Mouse (Mus musculus) lung, postnatal 0 days (tissue): ENCODE data around the gene Stxbp4. TPM values are rescaled to one million over a fixed set of nuclear protein-coding genes. Genes with fewer than 3 reads are reported as not detected.
A peak's percentile ranks its signal among the peaks of the same experiment; 100 is the strongest.

ENCODE experiments used
- ATAC-seq: fragments of 200-750 bp; cut with Nextera tagmentation; 2 replicates; pipeline ENCODE4 v1.8.0; 2017; ENCODE audit warnings: moderate library complexity
- DNase-seq: peaks from one replicate; pipeline ENCODE4 v3.0.0-alpha.2; 2016; ENCODE audit warnings: low spot score
- H3K27ac ChIP-seq: fragments of 300-500 bp; sonication (generic); 2 replicates; pipeline ENCODE4 v1.5.1; 2014; ENCODE audit warnings: antibody characterized with exemption, mild to moderate bottlenecking, low read length, mixed read lengths
- H3K27me3 ChIP-seq: fragments of 300-500 bp; sonication (generic); replicated peaks from 2 replicates; pipeline ENCODE4 v1.6.1; 2014; ENCODE audit warnings: low read length, mixed read lengths; ENCODE audit not compliant: insufficient read depth
- H3K36me3 ChIP-seq: fragments of 300-500 bp; sonication (generic); 2 replicates; pipeline ENCODE4 v1.6.1; 2014; ENCODE audit warnings: low read length, mixed read lengths; ENCODE audit not compliant: insufficient read depth
- H3K4me1 ChIP-seq: fragments of 300-500 bp; sonication (generic); 2 replicates; pipeline ENCODE4 v1.6.1; 2014; ENCODE audit warnings: antibody characterized with exemption, low read depth, low read length, mixed read lengths; ENCODE audit not compliant: insufficient read depth
- H3K4me2 ChIP-seq: fragments of 300-500 bp; sonication (generic); replicated peaks from 2 replicates; pipeline ENCODE4 v1.6.1; 2014; ENCODE audit warnings: low read depth, mild to moderate bottlenecking, low read length, moderate library complexity, mixed read lengths
- H3K4me3 ChIP-seq: fragments of 300-500 bp; sonication (generic); 2 replicates; pipeline ENCODE4 v1.5.1; 2014; ENCODE audit warnings: low read depth, low read length
- H3K9ac ChIP-seq: fragments of 300-500 bp; sonication (generic); replicated peaks from 2 replicates; pipeline ENCODE4 v1.6.1; 2014; ENCODE audit warnings: low read depth, mild to moderate bottlenecking
- H3K9me3 ChIP-seq: fragments of 300-500 bp; sonication (generic); 2 replicates; pipeline ENCODE4 v1.6.1; 2016; ENCODE audit warnings: low read length, mixed read lengths
- CTCF ChIP-seq: IDR thresholded peaks from 2 replicates; pipeline ENCODE4 v1.5.1; 2016; ENCODE audit warnings: antibody characterized with exemption, mild to moderate bottlenecking
- EP300 ChIP-seq: IDR thresholded peaks from 2 replicates; pipeline ENCODE4 v1.6.1; 2016; ENCODE audit warnings: antibody characterized with exemption, mild to moderate bottlenecking, control low read depth
- WGBS: fragments of 180-500 bp; shearing (Covaris S2); extraction: QIAGEN DNeasy Blood & Tissue Kit; methylation state at CpG from one replicate; pipeline ENCODE4 v1.1.7; 2014; 5-methylcytosine and 5-hydroxymethylcytosine counted together
- polyA plus RNA-seq: library from polyadenylated mRNA; unstranded; fragments of >200 nt; fragmentation: Nextera tagmentation; extraction: Ambion mirVana; gene quantifications from 2 replicates; pipeline ENCODE4 v1.2.1, GENCODE M21; 2015

The Stxbp4 gene
- polyA plus RNA-seq, 1 experiment from 2014 or later = 4.2 TPM

- ATAC-seq (peak; percentile 25; the same call in 1 of the 2 replicates), DNase-seq (no peak)
- no peak overlapping the region for H3K4me3 ChIP-seq
- no peak overlapping the region for H3K4me2 ChIP-seq
- peak overlapping the region; percentile 65 for H3K27ac ChIP-seq
- H3K4me1 ChIP-seq = peaks cover 8% of the 10 kb centered on the region; the same call in 1 of the 2 replicates
- no peak for TF ChIP-seq EP300
- no peak for TF ChIP-seq CTCF
- H3K27me3 ChIP-seq = no peaks in the 10 kb centered on the region
- no peak overlapping the region for H3K9ac ChIP-seq
- H3K9me3 ChIP-seq = no peaks in the 10 kb centered on the region
- WGBS = 49% methylated on average over 3 of the region's 3 CpGs
- H3K36me3 ChIP-seq = peaks cover 8% of the 10 kb centered on the region
Observed at GRCm38 (mm10) chr11:90666144-90666757, 28.4 kb upstream of the Stxbp4 start.

GRCm38 (mm10) chr11:90665161-90665560 lies 27.3 kb upstream of the Stxbp4 start:
- H3K9me3 ChIP-seq = no peaks in the 10 kb centered on the region
- peak; percentile 79 for DNase-seq
- peak overlapping the region; percentile 65 for H3K27ac ChIP-seq
- peaks cover 11% of the 10 kb centered on the region for H3K36me3 ChIP-seq
- no peak overlapping the region for H3K4me3 ChIP-seq
- no peak for TF ChIP-seq CTCF
- TF ChIP-seq EP300 = no peak
- H3K4me2 ChIP-seq = peak overlapping the region; percentile 31
- 20% methylated on average over 6 of the region's 6 CpGs for WGBS
- ATAC-seq = peak; percentile 74
- H3K27me3 ChIP-seq = no peaks in the 10 kb centered on the region
- H3K9ac ChIP-seq = no peak overlapping the region
- peaks cover 8% of the 10 kb centered on the region; the same call in 1 of the 2 replicates for H3K4me1 ChIP-seq

GRCm38 (mm10) chr11:90664345-90664986 lies 26.6 kb upstream of the Stxbp4 start:
- Histone ChIP-seq H3K4me1 (peaks cover 8% of the 10 kb centered on the region; the same call in 1 of the 2 replicates), H3K27me3 (no peaks in the 10 kb centered on the region), H3K36me3 (peaks cover 5% of the 10 kb centered on the region; the same call in 1 of the 2 replicates), H3K4me2 (peak overlapping the region; percentile 31; the same call in 1 of the 2 replicates), H3K4me3 (no peak overlapping the region), H3K9ac (no peak overlapping the region), H3K27ac (peak overlapping the region; percentile 65), H3K9me3 (no peaks in the 10 kb centered on the region)
- DNase-seq (peak; percentile 27), ATAC-seq (peak; percentile 37; the same call in 1 of the 2 replicates)
- no peak for TF ChIP-seq EP300
- no peak for TF ChIP-seq CTCF
- 6% methylated on average over 8 of the region's 8 CpGs for WGBS

- H3K4me2 ChIP-seq = no peak overlapping the region
- no peak for TF ChIP-seq EP300
- no peak for TF ChIP-seq CTCF
- no peak for ATAC-seq
- H3K36me3 ChIP-seq = peaks cover 4% of the 10 kb centered on the region; the same call in 1 of the 2 replicates
- H3K4me1 ChIP-seq = peaks cover 8% of the 10 kb centered on the region; the same call in 1 of the 2 replicates
- H3K27ac ChIP-seq = peak overlapping the region; percentile 65
- no peaks in the 10 kb centered on the region for H3K27me3 ChIP-seq
- no peaks in the 10 kb centered on the region for H3K9me3 ChIP-seq
- H3K4me3 ChIP-seq = no peak overlapping the region
- H3K9ac ChIP-seq = no peak overlapping the region
- WGBS = 41% methylated on average over 5 of the region's 5 CpGs
- peak; percentile 15 for DNase-seq
Observed at GRCm38 (mm10) chr11:90663618-90664297, 25.9 kb upstream of the Stxbp4 start.

- TF ChIP-seq EP300 (no peak), CTCF (no peak)
- H3K27ac ChIP-seq = no peak overlapping the region
- H3K9ac ChIP-seq = no peak overlapping the region
- H3K36me3 ChIP-seq = peaks cover 4% of the 10 kb centered on the region; the same call in 1 of the 2 replicates
- no peaks in the 10 kb centered on the region for H3K9me3 ChIP-seq
- no peak for ATAC-seq
- DNase-seq = no peak
- 53% methylated on average over 3 of the region's 3 CpGs for WGBS
- H3K4me1 ChIP-seq = peaks cover 8% of the 10 kb centered on the region; the same call in 1 of the 2 replicates
- H3K4me3 ChIP-seq = no peak overlapping the region
- H3K27me3 ChIP-seq = no peaks in the 10 kb centered on the region
- no peak overlapping the region for H3K4me2 ChIP-seq
Observed at GRCm38 (mm10) chr11:90663052-90663451, 25.2 kb upstream of the Stxbp4 start.

- no peak for TF ChIP-seq EP300
- TF ChIP-seq CTCF = no peak
- no peak overlapping the region for H3K4me3 ChIP-seq
- DNase-seq (no peak), ATAC-seq (no peak)
- H3K9me3 ChIP-seq = no peaks in the 10 kb centered on the region
- no peak overlapping the region for H3K27ac ChIP-seq
- H3K4me1 ChIP-seq = peaks cover 4% of the 10 kb centered on the region; the same call in 1 of the 2 replicates
- no peak overlapping the region for H3K4me2 ChIP-seq
- WGBS = 83% methylated on average over 4 of the region's 4 CpGs
- no peak overlapping the region for H3K9ac ChIP-seq
- peaks cover 4% of the 10 kb centered on the region; the same call in 1 of the 2 replicates for H3K36me3 ChIP-seq
- H3K27me3 ChIP-seq = no peaks in the 10 kb centered on the region
Observed at GRCm38 (mm10) chr11:90660662-90661061, 22.8 kb upstream of the Stxbp4 start.
